Mouse (Mus musculus): ENCODE measurements around the gene Sarm1. TPM values are rescaled to one million over a fixed set of nuclear protein-coding genes. Genes with fewer than 3 reads are reported as not detected.

The Sarm1 gene
- total RNA-seq, 2 experiments from 2014 or later: 51.0 to 53.2 TPM

- DNase-seq (ENCODE audit: low spot score in 2 of 2): no peak
Measured at GRCm38 (mm10) chr11:78425572-78425971, 72.0 kb downstream of the Sarm1 start.

GRCm38 (mm10) chr11:78424352-78424751 lies 73.2 kb downstream of the Sarm1 start:
- peak; percentile 35 to 58 for DNase-seq (ENCODE audit: low spot score in 2 of 2)

Other genes starting within 250 kb of the Sarm1 start
- gene 2610507B11Rik, start 236.0 kb downstream of the Sarm1 start, total RNA-seq (2021): 100 to 1,000 TPM; 210 TPM
- gene BC030499, start 206.9 kb downstream of the Sarm1 start, total RNA-seq (2021): 1 to 10 TPM; 1.4 to 2.6 TPM
- 1 to 10 TPM; 5.0 to 6.6 TPM for gene Spag5, start 196.2 kb downstream of the Sarm1 start, total RNA-seq (2021)
- 100 to 1,000 TPM; 663 to 756 TPM for gene Aldoc, start 174.8 kb downstream of the Sarm1 start, total RNA-seq (2021)
- 10 to 100 TPM; 70.8 to 76.7 TPM for gene Pigs, start 169.3 kb downstream of the Sarm1 start, total RNA-seq (2021)
- 10 to 100 TPM; 27.6 to 32.2 TPM for gene Unc119, start 154.3 kb downstream of the Sarm1 start, total RNA-seq (2021)
- gene Foxn1, start 111.2 kb downstream of the Sarm1 start, total RNA-seq (2021): not detected
- not detected for gene Slc13a2, start 75.5 kb downstream of the Sarm1 start, total RNA-seq (2021)
- gene Slc46a1, start 32.1 kb downstream of the Sarm1 start, total RNA-seq (2021): 1 to 10 TPM; 9.6 to 9.8 TPM
- gene Vtn, start 1.3 kb upstream of the Sarm1 start, total RNA-seq (2021): 10 to 100 TPM; 65.7 to 71.5 TPM
- gene Sebox, start 5.7 kb upstream of the Sarm1 start, total RNA-seq (2021): 1 to 10 TPM; 3.9 to 4.5 TPM
- 10 to 100 TPM; 36.0 to 40.7 TPM for gene Tmem199, start 14.4 kb upstream of the Sarm1 start, total RNA-seq (2021)
- gene Poldip2, start 14.4 kb upstream of the Sarm1 start, total RNA-seq (2021): 100 to 1,000 TPM; 118 to 120 TPM
- 10 to 100 TPM; 38.1 to 40.9 TPM for gene Tnfaip1, start 38.6 kb upstream of the Sarm1 start, total RNA-seq (2021)
- gene Ift20, start 38.6 kb upstream of the Sarm1 start, total RNA-seq (2021): 10 to 100 TPM; 73.7 to 79.8 TPM
- gene Tmem97, start 53.0 kb upstream of the Sarm1 start, total RNA-seq (2021): 10 to 100 TPM; 13.3 to 19.0 TPM
- gene Nlk, start 199.6 kb upstream of the Sarm1 start, total RNA-seq (2021): 10 to 100 TPM; 38.3 to 41.4 TPM

All from layer of hippocampus, postnatal 14 days (tissue).